Mouse (Mus musculus): ENCODE measurements around the gene Rsph14.

DNA sequence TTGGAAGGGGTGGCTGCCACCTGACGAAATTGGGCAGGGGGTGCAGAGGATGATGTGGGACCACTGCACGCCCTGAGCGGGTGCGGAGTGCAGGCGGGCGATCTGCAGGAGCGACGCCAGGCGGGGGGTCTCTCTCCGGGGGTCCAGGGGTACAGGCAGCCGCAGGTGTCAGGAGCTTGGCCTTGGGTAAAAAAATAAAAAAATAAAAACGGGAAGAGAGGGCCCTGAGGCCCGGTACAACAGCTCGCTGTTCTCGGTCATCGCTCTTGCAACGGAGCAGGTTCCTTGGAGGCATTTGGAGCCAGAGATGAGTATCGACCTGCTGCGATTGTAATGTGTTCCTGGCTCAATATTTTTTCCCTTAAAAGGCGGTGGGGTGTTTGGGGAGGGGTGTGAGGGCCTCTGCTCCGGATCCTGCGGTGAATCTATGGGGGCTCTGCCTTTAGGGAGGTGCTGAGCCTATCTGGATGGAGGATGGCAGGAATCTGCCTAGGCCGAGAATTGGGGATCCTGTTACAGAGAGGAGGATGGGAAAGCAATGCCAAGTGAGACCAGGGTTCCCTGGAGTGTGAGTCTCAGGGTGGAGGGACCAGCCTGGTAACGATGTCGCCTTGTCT is 64.6 kb downstream of the Rsph14 start:
- no peak for TF ChIP-seq TAL1 (IDR thresholded peaks at IDR 0.05; ENCODE audit: low read length)
- no peak for TF ChIP-seq GATA1 (IDR thresholded peaks at IDR 0.05; ENCODE audit: low read length)

All from erythroblast, embryonic 14.5 days (primary cell).